Mouse (Mus musculus) liver, adult (tissue): Measurements from ENCODE around the gene Yif1a.

Source experiments
- GATA4 ChIP-seq: IDR thresholded peaks from 2 replicates; pipeline ENCODE4 v1.6.1; 2014; ENCODE audit warnings: mild to moderate bottlenecking, low read length; ENCODE audit not compliant: insufficient replicate concordance

Yif1a gene

DNA sequence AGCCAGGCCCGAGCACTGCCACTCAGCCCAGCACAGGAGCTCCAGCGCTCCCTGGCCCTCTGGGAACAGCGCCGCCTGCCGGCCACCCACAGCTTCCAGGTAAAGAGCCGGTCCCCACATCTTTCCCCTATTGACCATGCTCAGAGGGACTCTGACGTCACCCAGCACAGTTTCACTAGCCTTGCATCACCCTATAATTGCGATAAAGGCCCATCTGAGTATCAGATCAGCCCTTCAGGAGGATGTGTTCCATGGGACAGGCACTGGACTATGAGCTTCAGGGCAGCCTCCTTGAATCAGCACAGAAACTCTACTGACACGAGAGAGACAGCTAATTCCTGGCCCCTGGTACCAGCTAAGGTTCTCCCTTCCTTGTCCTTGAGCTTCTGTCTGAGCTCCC, 34.4 kb upstream of the Yif1a start:
- TF ChIP-seq GATA4 = no peak

DNA sequence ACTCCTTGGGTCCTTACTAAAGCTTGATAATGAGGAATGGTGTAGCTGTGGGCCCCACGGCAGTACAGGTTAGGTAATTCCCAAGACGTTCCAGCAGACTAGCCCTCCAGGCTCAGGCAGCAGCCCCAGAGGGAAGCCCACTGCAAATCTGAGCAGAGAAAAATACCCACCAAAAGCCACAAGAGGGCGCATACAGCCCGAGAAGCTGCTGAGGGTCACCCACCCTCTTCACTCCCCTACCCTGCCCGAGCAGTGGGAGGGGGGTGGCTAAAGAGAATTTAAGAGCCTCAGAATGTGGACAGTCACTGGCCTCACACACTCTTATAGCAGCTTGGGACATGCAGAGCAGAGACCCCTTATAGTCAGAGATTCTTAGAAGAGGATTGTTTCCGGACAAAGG, 32.1 kb upstream of the Yif1a start:
- TF ChIP-seq GATA4 = no peak

DNA sequence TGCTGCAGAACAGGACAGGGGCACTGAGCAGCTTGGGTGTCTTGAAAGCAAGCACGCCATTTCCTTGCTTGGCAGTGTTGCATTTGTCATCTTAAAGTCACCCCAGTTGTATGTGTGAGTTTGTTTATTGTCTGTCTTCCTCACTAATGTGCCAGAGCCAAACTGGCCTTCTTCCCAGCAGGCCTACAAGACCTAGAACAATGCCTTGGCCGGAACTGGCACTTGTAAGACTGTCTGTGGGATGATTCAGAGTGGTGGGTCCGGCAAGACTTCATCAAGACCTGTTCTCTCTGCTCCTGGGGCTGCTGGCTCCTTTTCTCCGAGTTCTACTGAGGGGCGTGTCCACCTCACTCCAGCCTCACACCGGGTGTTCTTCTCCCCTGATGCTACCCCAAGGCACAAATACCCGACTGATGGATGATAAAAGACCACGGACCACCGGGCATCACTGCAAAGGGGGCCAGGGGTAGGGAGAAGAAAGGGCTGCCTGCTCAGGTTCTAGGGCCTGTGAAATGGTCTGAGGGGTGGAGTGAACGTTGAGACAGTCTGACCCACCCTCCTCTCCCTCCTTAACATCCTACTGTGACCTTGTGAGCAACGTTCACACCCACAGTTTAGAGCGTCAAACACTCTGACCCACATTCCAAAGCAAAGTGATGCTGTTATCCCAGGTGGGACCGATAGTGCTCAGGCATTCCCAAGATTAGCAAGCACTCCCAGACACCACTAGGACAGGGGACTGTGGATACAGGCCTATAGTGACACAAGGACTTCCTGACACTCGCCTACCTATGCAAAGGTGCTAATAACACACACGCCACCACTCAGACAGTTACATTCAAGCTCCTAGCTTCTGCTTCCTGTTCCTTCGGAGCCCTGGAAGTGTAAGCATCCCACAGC, 30.2 kb upstream of the Yif1a start:
- no peak for TF ChIP-seq GATA4

DNA sequence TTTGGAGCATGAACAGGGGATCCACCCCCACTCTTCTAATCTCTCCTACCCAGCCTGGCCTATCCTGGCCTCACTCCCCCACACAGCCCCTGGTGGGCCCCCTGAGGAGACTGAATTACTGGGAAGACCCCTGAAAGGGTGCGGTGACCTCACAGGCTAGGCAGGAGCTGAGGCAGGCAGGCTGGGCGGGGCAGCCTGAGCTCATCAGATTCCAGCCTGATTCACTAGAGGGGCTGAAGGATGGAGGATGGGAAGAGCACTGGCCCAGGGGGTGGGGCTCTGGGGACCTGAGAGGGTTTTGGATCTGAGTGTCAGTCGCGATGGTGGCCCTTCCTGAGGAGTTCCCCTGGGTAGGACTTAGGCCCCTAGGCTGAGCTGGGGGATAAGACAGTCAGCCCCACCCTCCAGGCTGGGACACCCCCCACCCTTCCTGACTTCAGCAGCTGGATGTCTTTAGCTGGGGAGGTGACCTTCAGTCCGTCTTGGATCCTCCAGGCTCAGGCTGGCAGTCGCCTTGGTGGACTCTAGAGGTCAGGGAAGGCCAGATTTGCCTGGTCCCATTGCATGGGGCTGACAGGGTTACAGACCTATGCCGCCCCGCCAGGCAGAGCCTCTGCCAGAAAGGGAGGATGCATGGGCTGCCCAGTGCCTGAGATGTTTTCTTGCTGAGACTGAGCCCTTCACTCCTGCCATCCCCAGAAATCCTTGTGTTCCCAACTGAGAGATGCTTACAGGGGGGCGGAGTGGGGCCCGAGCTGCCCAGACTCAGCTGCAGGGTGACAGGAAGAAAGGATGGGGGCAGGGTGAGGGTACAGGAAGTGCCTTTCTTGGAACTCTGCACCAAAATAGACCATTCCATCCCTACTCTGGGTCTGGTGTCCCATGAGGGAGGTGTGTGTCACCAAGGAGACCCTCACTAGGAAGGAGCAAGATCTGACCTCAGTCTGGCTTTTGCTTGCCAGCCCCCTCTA, 29.3 kb upstream of the Yif1a start:
- TF ChIP-seq GATA4 = no peak

DNA sequence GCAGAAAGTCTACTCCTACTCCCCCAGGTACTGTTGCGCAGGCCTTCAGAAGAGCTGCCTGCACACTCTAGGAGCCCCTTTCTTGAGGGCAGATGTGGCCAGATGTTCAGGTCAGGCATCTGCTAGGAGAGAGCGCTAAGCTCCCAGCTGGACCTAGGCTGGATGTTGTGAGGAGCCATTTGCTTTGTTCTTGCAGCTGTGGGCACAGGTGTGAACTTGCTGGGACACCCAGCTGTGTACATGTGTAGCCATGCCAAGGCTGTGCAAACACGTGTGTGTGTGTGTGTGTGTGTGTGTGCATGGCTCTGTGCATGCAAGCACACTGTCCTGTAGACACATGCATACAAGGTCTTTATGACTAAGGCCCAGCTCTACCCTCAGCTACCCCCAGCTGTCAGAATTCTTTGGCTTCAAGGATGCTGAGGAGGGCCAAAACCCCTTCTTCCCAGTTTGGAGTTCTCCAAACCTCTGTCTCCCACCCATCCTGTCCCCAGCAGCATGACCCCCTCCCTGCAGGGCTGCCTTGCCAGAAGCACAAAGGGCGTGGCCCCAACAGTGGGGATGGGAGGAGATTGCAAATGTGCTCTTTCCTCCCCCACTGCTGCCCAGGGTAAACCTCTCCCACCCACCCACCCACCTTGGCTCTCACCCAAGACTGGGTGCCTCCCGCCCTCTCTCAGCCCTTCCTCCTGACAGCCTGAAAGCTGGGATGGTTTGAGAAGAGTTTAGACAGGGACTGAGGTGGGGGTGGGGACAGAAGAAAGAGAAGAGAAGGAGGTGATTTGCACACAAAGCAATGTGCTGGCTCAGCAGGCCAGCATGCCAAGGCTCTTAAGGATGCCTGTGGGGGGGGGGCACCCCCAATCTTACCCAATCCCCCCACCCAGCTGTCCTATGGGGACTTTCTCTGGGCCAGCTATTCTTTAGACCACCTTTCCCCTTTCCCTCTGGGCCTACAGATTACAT, 27.7 kb upstream of the Yif1a start:
- no peak for TF ChIP-seq GATA4

DNA sequence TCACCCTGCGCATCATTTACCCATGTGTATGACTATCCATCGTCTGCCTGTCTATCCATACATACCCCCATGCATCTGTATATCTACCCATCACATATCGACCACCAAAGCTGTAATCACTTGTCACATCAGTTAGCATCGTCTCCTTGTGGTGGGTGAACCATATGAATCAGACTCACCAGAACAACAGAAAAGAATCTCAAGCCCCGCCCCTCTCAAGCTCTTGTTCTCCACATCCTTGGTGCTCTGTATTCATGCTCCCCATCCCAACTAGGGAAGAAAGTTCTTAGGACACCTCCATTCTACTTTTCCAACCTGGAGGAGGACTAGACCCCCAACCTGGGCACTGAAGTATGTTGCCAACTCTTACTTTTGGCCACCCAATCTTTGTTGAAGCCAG, 26.3 kb upstream of the Yif1a start:
- no peak for TF ChIP-seq GATA4

DNA sequence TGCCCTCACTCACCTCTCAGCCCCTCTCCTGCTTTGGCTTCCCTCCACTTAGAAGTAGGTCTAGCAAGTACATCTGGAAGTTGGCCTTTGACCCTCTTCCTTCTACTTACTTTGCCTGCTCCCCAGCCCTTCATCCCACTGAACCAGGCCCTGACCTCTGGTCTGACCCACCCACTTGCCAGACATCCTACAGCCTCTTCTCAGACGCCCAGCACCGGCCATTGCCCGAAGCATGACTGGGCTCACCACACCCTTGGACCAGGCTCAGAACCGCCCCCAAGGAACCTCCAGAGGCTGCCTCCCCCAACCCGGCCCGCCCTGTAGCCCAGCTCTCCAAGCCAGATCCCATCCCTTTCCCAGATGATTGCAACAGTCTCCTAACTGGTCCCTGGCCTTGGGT, 25.9 kb upstream of the Yif1a start:
- TF ChIP-seq GATA4 = no peak

DNA sequence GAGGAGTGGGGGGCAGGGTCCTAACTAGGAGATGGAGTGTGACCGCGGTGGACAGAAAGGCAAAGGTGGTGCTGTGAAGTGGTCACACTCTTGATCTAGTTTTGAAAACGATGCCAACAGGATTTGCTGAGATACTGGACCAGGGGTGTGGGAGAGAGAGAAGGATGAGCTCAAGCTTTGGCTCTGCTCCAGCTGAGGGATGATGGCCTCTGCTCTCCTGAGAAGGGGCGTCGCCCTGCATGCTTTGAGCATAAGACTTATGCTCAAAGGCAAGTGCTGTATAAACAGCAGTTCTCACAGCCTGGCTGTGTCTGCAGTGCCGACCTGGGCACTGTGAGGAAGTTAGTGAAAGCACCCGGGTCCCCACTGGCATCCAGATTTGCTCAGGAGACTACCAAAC, 23.2 kb upstream of the Yif1a start:
- no peak for TF ChIP-seq GATA4

DNA sequence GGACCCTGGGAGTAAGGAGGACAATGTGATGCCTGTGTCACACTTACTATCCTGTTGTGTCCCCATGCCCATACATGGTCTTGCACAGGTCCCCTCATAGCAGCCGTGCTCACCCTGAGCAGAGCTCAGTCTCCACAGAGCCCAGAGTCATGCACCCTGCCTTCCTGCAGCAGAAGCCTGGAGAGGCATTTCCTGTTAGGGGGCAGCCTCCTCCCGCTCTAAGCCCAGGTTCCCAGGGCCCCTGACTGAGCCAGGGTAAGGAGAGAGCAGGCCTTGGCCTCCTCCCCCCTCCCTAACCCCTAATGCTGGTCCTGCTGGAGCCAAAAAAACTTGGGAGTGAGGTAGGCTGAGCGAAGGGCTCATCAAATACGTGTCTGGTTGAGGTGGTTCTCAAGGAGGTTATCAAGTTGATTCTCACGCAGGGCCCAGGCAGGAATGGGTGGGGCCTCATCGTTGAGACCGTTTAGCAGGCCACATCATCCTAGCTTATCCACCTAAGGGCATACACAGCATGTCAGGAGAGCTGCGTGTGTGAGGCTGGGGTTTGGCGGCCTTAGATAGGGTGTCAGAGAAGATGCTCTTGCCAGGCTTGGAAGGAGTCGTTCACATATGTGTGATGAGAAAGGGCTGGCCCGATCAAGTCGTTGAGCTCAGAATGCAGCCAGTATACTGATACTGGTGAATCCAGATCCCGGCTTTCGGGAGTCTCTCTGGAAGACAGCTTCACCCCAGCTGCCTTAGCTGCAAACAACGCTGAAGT, 21.1 kb upstream of the Yif1a start:
- TF ChIP-seq GATA4 = no peak

DNA sequence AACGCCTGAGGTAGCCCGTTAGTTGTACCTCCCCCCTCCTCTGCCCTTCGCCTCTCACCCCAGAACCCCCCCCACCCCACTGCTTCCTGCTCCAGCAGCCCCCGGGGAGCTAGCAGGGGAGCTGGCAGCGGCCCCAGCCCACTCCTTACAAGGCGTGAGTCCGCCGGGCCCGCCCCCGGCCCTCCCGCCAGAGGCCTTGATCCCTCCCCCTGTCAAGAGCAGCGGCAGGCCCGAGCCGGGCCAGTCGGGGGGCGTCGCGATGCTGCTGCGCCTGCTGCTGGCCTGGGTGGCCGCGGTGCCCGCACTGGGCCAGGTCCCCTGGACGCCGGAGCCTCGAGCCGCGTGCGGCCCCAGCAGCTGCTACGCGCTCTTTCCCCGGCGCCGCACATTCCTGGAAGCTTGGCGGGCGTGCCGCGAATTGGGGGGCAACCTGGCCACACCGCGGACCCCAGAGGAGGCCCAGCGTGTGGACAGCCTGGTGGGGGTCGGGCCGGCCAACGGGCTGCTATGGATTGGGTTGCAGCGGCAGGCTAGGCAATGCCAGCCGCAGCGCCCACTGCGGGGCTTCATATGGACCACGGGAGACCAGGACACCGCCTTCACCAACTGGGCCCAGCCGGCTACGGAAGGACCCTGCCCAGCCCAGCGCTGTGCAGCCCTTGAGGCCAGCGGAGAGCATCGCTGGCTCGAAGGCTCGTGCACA, 20.3 kb upstream of the Yif1a start, which contains the start of gene Cd248:
Gene Cd248 (plus strand): TSS at position 212 of the 703 bp plus-strand sequence.
- no peak for TF ChIP-seq GATA4

DNA sequence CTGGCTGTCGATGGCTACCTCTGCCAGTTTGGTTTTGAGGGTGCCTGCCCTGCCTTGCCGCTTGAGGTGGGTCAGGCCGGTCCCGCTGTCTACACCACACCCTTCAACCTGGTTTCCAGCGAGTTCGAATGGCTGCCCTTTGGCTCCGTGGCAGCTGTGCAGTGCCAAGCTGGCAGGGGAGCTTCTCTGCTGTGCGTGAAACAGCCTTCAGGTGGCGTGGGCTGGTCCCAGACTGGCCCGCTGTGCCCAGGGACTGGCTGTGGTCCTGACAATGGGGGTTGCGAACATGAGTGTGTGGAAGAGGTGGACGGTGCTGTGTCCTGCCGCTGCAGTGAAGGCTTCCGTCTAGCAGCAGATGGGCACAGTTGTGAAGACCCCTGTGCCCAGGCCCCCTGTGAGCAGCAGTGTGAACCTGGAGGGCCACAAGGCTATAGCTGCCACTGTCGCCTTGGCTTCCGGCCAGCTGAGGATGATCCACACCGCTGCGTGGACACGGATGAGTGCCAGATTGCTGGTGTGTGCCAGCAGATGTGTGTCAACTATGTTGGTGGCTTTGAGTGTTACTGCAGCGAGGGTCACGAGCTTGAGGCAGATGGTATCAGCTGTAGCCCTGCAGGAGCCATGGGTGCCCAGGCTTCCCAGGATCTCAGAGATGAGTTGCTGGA, 19.6 kb upstream of the Yif1a start:
- no peak for TF ChIP-seq GATA4

DNA sequence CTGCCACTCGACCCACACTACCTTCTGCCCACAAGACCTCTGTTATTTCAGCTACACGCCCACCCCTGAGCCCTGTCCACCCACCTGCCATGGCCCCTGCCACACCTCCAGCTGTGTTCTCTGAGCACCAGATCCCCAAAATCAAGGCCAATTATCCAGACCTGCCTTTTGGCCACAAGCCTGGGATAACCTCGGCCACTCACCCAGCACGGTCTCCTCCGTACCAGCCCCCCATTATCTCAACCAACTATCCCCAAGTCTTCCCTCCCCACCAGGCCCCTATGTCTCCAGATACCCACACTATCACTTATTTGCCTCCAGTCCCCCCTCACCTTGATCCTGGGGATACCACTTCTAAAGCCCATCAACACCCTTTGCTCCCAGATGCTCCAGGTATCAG, 18.9 kb upstream of the Yif1a start:
- TF ChIP-seq GATA4 = no peak

DNA sequence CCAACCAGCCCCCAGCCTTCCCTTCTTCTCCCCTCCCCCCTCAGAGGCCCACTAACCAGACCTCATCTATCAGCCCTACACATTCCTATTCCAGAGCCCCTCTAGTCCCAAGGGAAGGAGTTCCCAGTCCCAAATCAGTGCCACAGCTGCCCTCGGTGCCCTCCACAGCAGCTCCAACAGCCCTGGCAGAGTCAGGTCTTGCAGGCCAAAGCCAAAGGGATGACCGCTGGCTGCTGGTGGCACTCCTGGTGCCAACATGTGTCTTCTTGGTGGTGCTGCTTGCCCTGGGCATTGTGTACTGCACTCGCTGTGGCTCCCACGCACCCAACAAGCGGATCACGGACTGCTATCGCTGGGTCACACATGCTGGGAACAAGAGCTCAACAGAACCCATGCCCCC, 18.4 kb upstream of the Yif1a start:
- TF ChIP-seq GATA4 = no peak

DNA sequence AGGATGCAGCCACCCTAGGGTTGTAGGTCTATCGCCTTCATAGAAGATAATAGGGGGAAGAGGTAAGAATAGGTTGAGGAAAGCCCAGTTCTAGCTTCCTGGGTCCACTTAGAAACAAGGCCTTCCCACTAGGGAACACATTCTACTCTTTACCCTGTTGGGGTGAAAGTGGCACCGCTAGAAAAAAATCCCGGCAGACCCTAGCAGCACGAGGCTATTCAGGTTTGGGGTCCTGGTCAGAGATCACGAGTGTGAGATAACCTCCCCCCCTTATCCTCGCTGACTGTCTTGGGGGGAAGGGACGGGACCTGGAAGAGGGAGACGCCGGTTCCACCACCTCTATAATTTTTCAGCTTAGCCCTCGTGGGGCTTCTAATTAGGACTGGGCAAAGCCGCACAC, 17.3 kb upstream of the Yif1a start:
- TF ChIP-seq GATA4 = no peak
